Mouse (Mus musculus) stomach, embryonic 16.5 days (tissue): Measurements from ENCODE around the gene Mcoln3. TPM values are rescaled to one million over a fixed set of nuclear protein-coding genes. Genes with fewer than 3 reads are reported as not detected.
A peak's percentile ranks its signal among the peaks of the same experiment; 100 is the strongest.

Experiments used
- ATAC-seq: fragments of 200-750 bp; cut with Nextera tagmentation; 2 replicates; pipeline ENCODE4 v1.8.0; 2017; ENCODE audit warnings: moderate number of reproducible peaks, moderate TSS enrichment; ENCODE audit not compliant: insufficient read depth, low FRiP score
- H3K27ac ChIP-seq: fragments of 300-500 bp; sonication (generic); 2 replicates; pipeline ENCODE4 v1.5.1; 2014; ENCODE audit warnings: low read length
- H3K27me3 ChIP-seq: fragments of 300-500 bp; sonication (generic); 2 replicates; pipeline ENCODE4 v1.6.1; 2014; ENCODE audit warnings: low read length, control low read depth, mixed read lengths; ENCODE audit not compliant: control insufficient read depth, insufficient read depth
- H3K36me3 ChIP-seq: fragments of 300-500 bp; sonication (generic); 2 replicates; pipeline ENCODE4 v1.6.1; 2014; ENCODE audit warnings: low read length; ENCODE audit not compliant: control insufficient read depth, insufficient read depth
- H3K4me1 ChIP-seq: fragments of 300-500 bp; sonication (generic); 2 replicates; pipeline ENCODE4 v1.6.1; 2014; ENCODE audit warnings: low read length, control low read depth, mixed read lengths; ENCODE audit not compliant: control insufficient read depth, insufficient read depth
- H3K4me2 ChIP-seq: fragments of 300-500 bp; sonication (generic); 2 replicates; pipeline ENCODE4 v1.6.1; 2014; ENCODE audit warnings: low read depth, low read length, mixed read lengths
- H3K4me3 ChIP-seq: fragments of 300-500 bp; sonication (generic); replicated peaks from 2 replicates; pipeline ENCODE4 v1.5.1; 2014; ENCODE audit warnings: mild to moderate bottlenecking, low read length
- H3K9ac ChIP-seq: fragments of 300-500 bp; sonication (generic); 2 replicates; pipeline ENCODE4 v1.6.1; 2014; ENCODE audit warnings: low read length
- H3K9me3 ChIP-seq: fragments of 300-500 bp; sonication (generic); replicated peaks from 2 replicates; pipeline ENCODE4 v1.6.1; 2016; ENCODE audit warnings: low read length, control low read depth; ENCODE audit not compliant: control insufficient read depth
- WGBS: fragments of 180-500 bp; shearing (Covaris S2); extraction: QIAGEN DNeasy Blood & Tissue Kit; methylation state at CpG from one replicate; pipeline ENCODE4 v1.1.7; 2014; 5-methylcytosine and 5-hydroxymethylcytosine counted together
- polyA plus RNA-seq: library from polyadenylated mRNA; unstranded; fragments of >200 nt; fragmentation: Nextera tagmentation; extraction: Ambion mirVana; gene quantifications from 2 replicates; pipeline ENCODE4 v1.2.1, GENCODE M21; 2015

The Mcoln3 gene
- polyA plus RNA-seq, 1 experiment from 2014 or later: 9.9 TPM

GRCm38 (mm10) chr3:146145501-146145900 lies 28.3 kb downstream of the Mcoln3 start:
- ATAC-seq: no peak
- Histone ChIP-seq H3K4me1 (peaks cover 4% of the 10 kb centered on the region; the same call in 1 of the 2 replicates), H3K36me3 (no peaks in the 10 kb centered on the region), H3K27ac (no peak overlapping the region), H3K4me2 (no peak overlapping the region), H3K27me3 (no peaks in the 10 kb centered on the region), H3K9me3 (no peaks in the 10 kb centered on the region), H3K9ac (no peak overlapping the region), H3K4me3 (no peak overlapping the region)
- WGBS: 63% methylated on average over 5 of the region's 5 CpGs

- Histone ChIP-seq H3K4me1 (peaks cover 4% of the 10 kb centered on the region; the same call in 1 of the 2 replicates), H3K27me3 (no peaks in the 10 kb centered on the region), H3K9ac (no peak overlapping the region), H3K36me3 (no peaks in the 10 kb centered on the region), H3K9me3 (no peaks in the 10 kb centered on the region), H3K4me3 (no peak overlapping the region), H3K27ac (no peak overlapping the region), H3K4me2 (no peak overlapping the region)
- WGBS: 57% methylated on average over 5 of the region's 5 CpGs
- ATAC-seq: no peak
Measured at GRCm38 (mm10) chr3:146146131-146146530, 28.9 kb downstream of the Mcoln3 start.

GRCm38 (mm10) chr3:146149156-146150057 lies 32.2 kb downstream of the Mcoln3 start, which contains the start of gene Mcoln2:
Gene Mcoln2, plus strand, starts transcription at chr3:146149833.
- Histone ChIP-seq H3K4me2 (peak within 1 kb of the TSS; percentile 99), H3K9ac (peak within 1 kb of the TSS; percentile 68), H3K27me3 (no peaks in the 10 kb centered on the region), H3K4me1 (peaks cover 4% of the 10 kb centered on the region; the same call in 1 of the 2 replicates), H3K36me3 (no peaks in the 10 kb centered on the region), H3K9me3 (no peaks in the 10 kb centered on the region), H3K4me3 (peak within 1 kb of the TSS; percentile 52), H3K27ac (no peak within 1 kb of the TSS)
- 13% methylated on average over 34 of the region's 34 CpGs for WGBS
- peak; percentile 70; the same call in 1 of the 2 replicates for ATAC-seq

DNA sequence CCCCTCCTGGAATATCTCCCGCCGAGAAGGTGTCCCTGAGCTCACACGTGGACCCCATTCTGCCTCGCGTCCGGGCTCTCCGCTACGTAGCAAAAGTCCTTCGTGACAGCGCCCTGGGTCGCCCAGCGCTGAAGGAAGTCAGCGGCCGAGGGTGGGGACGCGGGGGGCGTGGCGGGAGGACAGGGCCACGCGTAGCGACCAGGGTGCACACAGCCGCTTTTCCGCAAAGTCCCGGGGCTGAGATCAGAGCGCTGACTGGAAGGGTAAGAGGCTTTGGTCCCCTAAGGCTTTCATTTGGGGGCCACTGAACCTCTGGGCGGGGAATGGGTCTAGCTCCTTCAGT lies 32.8 kb downstream of the Mcoln3 start:
- H3K4me3 ChIP-seq: peak overlapping the region; percentile 52
- no peak overlapping the region for H3K27ac ChIP-seq
- H3K9me3 ChIP-seq: no peaks in the 10 kb centered on the region
- H3K4me1 ChIP-seq: peaks cover 4% of the 10 kb centered on the region; the same call in 1 of the 2 replicates
- H3K27me3 ChIP-seq: no peaks in the 10 kb centered on the region
- WGBS: 1% methylated on average over 26 of the region's 26 CpGs
- peak overlapping the region; percentile 99 for H3K4me2 ChIP-seq
- no peaks in the 10 kb centered on the region for H3K36me3 ChIP-seq
- H3K9ac ChIP-seq: peak overlapping the region; percentile 68
- peak; percentile 78 for ATAC-seq

- WGBS: 15% methylated on average over 11 of the region's 11 CpGs
- Histone ChIP-seq H3K27ac (no peak overlapping the region), H3K4me2 (peak overlapping the region; percentile 99), H3K4me1 (peaks cover 4% of the 10 kb centered on the region; the same call in 1 of the 2 replicates), H3K4me3 (peak overlapping the region; percentile 52), H3K9ac (peak overlapping the region; percentile 42; the same call in 1 of the 2 replicates), H3K27me3 (no peaks in the 10 kb centered on the region), H3K9me3 (no peaks in the 10 kb centered on the region), H3K36me3 (no peaks in the 10 kb centered on the region)
- peak; percentile 17; the same call in 1 of the 2 replicates for ATAC-seq
Measured at GRCm38 (mm10) chr3:146150560-146150959, 33.3 kb downstream of the Mcoln3 start.

DNA sequence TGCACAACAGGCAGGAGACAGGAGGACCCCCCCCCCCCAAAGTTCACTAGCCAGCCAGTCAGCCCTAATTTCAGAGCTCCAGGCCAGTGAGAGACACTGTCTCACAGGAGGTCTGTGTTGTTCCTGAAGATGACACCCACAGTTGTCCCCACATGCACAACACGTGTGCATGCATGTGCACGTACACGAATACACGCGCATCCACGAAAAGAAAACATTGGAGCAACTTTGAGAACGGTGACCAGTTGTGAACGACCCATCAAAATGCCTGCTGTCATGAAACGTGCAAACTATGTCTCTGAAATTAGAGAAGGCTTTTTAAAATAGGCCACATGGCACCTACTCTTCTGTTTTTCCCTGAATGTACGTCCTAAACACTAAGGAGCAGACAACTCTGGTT lies 34.1 kb downstream of the Mcoln3 start:
- no peak for ATAC-seq
- H3K9ac ChIP-seq: no peak overlapping the region
- H3K4me3 ChIP-seq: no peak overlapping the region
- no peaks in the 10 kb centered on the region for H3K36me3 ChIP-seq
- H3K27ac ChIP-seq: no peak overlapping the region
- WGBS: 93% methylated on average over 10 of the region's 10 CpGs
- H3K27me3 ChIP-seq: no peaks in the 10 kb centered on the region
- peaks cover 4% of the 10 kb centered on the region; the same call in 1 of the 2 replicates for H3K4me1 ChIP-seq
- H3K4me2 ChIP-seq: no peak overlapping the region
- H3K9me3 ChIP-seq: no peaks in the 10 kb centered on the region

GRCm38 (mm10) chr3:146151755-146152154 lies 34.5 kb downstream of the Mcoln3 start:
- ATAC-seq: no peak
- no peak overlapping the region for H3K9ac ChIP-seq
- H3K9me3 ChIP-seq: no peaks in the 10 kb centered on the region
- no peak overlapping the region for H3K4me3 ChIP-seq
- no peak overlapping the region for H3K4me2 ChIP-seq
- no peak overlapping the region for H3K27ac ChIP-seq
- WGBS: 87% methylated on average over 8 of the region's 8 CpGs
- no peaks in the 10 kb centered on the region for H3K27me3 ChIP-seq
- H3K36me3 ChIP-seq: no peaks in the 10 kb centered on the region
- peaks cover 4% of the 10 kb centered on the region; the same call in 1 of the 2 replicates for H3K4me1 ChIP-seq

- Histone ChIP-seq H3K4me2 (no peak overlapping the region), H3K27me3 (no peaks in the 10 kb centered on the region), H3K4me3 (no peak overlapping the region), H3K27ac (no peak overlapping the region), H3K9ac (no peak overlapping the region), H3K9me3 (no peaks in the 10 kb centered on the region), H3K36me3 (no peaks in the 10 kb centered on the region), H3K4me1 (peaks cover 4% of the 10 kb centered on the region; the same call in 1 of the 2 replicates)
- WGBS: 85% methylated on average over 8 of the region's 8 CpGs
- no peak for ATAC-seq
Measured at GRCm38 (mm10) chr3:146152348-146152747, 35.1 kb downstream of the Mcoln3 start.

DNA sequence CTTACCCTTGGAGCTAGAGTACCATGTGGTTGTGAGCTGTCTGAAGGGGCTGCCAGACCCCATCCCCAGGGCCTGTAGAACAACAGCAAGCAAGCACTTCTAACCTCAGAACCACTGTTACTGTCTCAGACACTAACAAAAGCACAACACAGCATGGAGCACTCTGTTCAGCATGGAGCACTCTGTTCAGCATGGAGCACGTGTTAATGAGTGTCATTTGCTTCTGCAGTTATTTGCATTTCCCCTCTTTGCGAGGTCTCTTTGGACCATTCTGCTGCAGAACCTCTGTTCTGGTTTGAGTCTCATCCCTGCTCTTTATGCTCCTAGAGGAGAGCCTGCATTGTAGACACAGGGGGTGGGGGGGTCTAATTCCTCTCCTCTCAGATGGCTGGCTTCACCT lies 35.7 kb downstream of the Mcoln3 start:
- no peak for ATAC-seq
- peaks cover 4% of the 10 kb centered on the region; the same call in 1 of the 2 replicates for H3K4me1 ChIP-seq
- H3K9me3 ChIP-seq: no peaks in the 10 kb centered on the region
- H3K27ac ChIP-seq: no peak overlapping the region
- no peaks in the 10 kb centered on the region for H3K36me3 ChIP-seq
- 81% methylated on average over 2 of the region's 2 CpGs for WGBS
- H3K9ac ChIP-seq: no peak overlapping the region
- no peak overlapping the region for H3K4me3 ChIP-seq
- no peak overlapping the region for H3K4me2 ChIP-seq
- H3K27me3 ChIP-seq: no peaks in the 10 kb centered on the region
